Mouse (Mus musculus) MEL (cell line): ENCODE data around the gene Gm5890. TPM values are rescaled to one million over a fixed set of nuclear protein-coding genes. Genes with fewer than 3 reads are reported as not detected.
"Not testable (repeated sequence)": the region's sequence is repeated elsewhere in the genome, so short reads cannot be mapped to it uniquely, and the experiment has no call there.

Experiments used
- DNase-seq: peaks from one replicate; pipeline ENCODE4 v3.0.0; 2011; ENCODE audit warnings: low read depth, low spot score
- H3K27ac ChIP-seq: 2 replicates; pipeline ENCODE4 v1.5.1; 2012; ENCODE audit warnings: low read depth, mild to moderate bottlenecking, control low read depth, low read length, moderate library complexity; ENCODE audit not compliant: control insufficient read depth
- H3K27me3 ChIP-seq, 2 experiments: fragments of 150-350 bp in 1 of 2; sonication (generic) in 1 of 2; 2 replicates each; pipeline ENCODE4 v1.6.1; 2012; ENCODE audit warnings: low read length in 2 of 2, mild to moderate bottlenecking in 2 of 2, improper control_type of control experiment in 1 of 2, moderate library complexity in 1 of 2; ENCODE audit not compliant: insufficient read depth in 2 of 2, control insufficient read depth in 1 of 2
- H3K36me3 ChIP-seq, 2 experiments: 2 replicates each; pipeline ENCODE4 v1.6.1; 2012 to 2014; ENCODE audit warnings: low read length in 2 of 2, improper control_type of control experiment in 1 of 2, inconsistent platforms in 1 of 2, mild to moderate bottlenecking in 1 of 2; ENCODE audit not compliant: insufficient read depth in 2 of 2, control insufficient read depth in 1 of 2
- H3K4me1 ChIP-seq, 2 experiments: fragments of 150-350 bp in 1 of 2; sonication (generic) in 1 of 2; 2 replicates each; pipeline ENCODE4 v1.6.1; 2012; ENCODE audit warnings: low read length in 2 of 2, improper control_type of control experiment in 1 of 2, mild to moderate bottlenecking in 1 of 2; ENCODE audit not compliant: insufficient read depth in 2 of 2, control insufficient read depth in 1 of 2
- H3K4me3 ChIP-seq, 2 experiments: fragments of 150-350 bp in 1 of 2; sonication (generic) in 1 of 2; 2 replicates each; pipeline ENCODE4 v1.5.1; 2012; ENCODE audit warnings: low read depth in 2 of 2, low read length in 2 of 2, mild to moderate bottlenecking in 2 of 2, moderate library complexity in 2 of 2, control low read depth in 1 of 2, improper control_type of control experiment in 1 of 2; ENCODE audit not compliant: control insufficient read depth in 1 of 2, insufficient read depth in 1 of 2
- H3K79me2 ChIP-seq: 2 replicates; pipeline ENCODE4 v1.6.1; 2012; ENCODE audit warnings: mild to moderate bottlenecking, low read length, moderate library complexity; ENCODE audit not compliant: control insufficient read depth, poor library complexity, insufficient read depth
- H3K9ac ChIP-seq: 2 replicates; pipeline ENCODE4 v1.6.1; 2012; ENCODE audit warnings: low read depth, mild to moderate bottlenecking, control low read depth, low read length, moderate library complexity; ENCODE audit not compliant: control insufficient read depth, poor library complexity, severe bottlenecking
- H3K9me3 ChIP-seq: fragments of 150-350 bp; sonication (generic); replicated peaks from 2 replicates; pipeline ENCODE4 v1.6.1; 2012; ENCODE audit warnings: mild to moderate bottlenecking, low read length, improper control_type of control experiment, moderate library complexity; ENCODE audit not compliant: insufficient read depth
- polyA plus RNA-seq, 2 experiments: library from polyadenylated mRNA; stranded (reverse) in 1 of 2; unstranded in 1 of 2; fragments of >175 nt in 1 of 2; fragments of >200 nt in 1 of 2; gene quantifications; 2 replicates each; pipeline versions ENCODE4 v1.2.1 to v1.2.4; 2012; ENCODE audit warnings: low replicate concordance in 2 of 2, low read depth in 1 of 2; ENCODE audit not compliant: insufficient read length in 2 of 2, insufficient read depth in 1 of 2, missing spikeins in 1 of 2
- total RNA-seq: library from RNA; depleted of rRNA; stranded (reverse); fragments of 300-350 nt; gene quantifications from 2 replicates; pipeline ENCODE4 v1.2.3, GENCODE M21; 2012; rRNA removed

The Gm5890 gene
- total RNA-seq (not detected in 2 replicates), polyA plus RNA-seq (not detected)

DNA sequence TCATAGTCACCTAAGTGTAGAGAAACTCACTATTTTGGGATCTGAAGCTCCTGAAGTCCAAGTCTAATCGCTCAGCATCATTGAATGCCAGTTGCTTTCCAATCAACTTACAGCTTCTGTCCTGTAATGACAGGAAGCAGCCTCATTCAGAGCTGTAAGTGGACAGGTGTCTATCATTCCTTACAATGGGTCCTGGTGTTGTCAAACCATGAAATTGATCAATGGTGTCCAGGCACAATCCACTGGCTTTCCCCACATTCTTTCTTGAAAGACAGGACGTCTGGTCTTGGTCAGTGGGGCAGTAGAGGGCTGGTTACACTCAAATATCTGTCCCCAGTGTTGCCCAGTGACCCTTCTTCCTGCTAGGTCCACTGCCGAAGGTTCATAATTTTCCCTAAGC, at the start of gene Gm5890:
Gene Gm5890, minus strand, starts transcription at position 101 of the 400 bp plus-strand sequence.
- H3K4me1 ChIP-seq, H3K27ac ChIP-seq, H3K9me3 ChIP-seq, H3K79me2 ChIP-seq, H3K27me3 ChIP-seq, H3K9ac ChIP-seq, H3K36me3 ChIP-seq, H3K4me3 ChIP-seq, DNase-seq: not testable (repeated sequence)

DNA sequence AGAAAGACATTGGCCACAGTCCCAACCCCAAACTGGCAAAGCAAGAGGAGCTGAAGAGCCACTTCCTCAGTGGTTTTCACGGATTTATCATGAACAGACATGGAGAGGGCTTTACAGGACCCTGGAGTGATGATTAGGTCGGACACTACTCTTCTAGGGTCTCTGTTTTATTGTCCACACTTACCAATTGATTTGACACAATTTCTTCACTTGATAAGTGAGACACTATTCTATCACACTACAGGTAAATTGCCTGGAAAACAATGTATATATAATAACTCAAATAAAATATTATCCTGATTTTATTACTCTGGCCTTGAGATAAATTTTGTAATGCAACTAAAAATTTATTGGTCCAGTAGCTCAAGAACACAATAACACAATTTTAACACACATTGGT, 28.9 kb downstream of the Gm5890 start, which contains the start of gene Gm4498:
Gene Gm4498, minus strand, starts transcription at position 101 of the 400 bp plus-strand sequence.
- not testable (repeated sequence) for H3K4me3 ChIP-seq, H3K4me1 ChIP-seq, DNase-seq, H3K9ac ChIP-seq, H3K9me3 ChIP-seq, H3K27ac ChIP-seq, H3K79me2 ChIP-seq, H3K36me3 ChIP-seq, H3K27me3 ChIP-seq

Other genes starting within 250 kb of the Gm5890 start
- not detected in 2 replicates for gene Vmn1r91, start 163.2 kb downstream of the Gm5890 start, total RNA-seq
- not detected for gene Vmn1r91, start 163.2 kb downstream of the Gm5890 start, polyA plus RNA-seq
- not detected in 2 replicates for gene Gm16442, start 140.3 kb downstream of the Gm5890 start, total RNA-seq
- not detected for gene Gm16442, start 140.3 kb downstream of the Gm5890 start, polyA plus RNA-seq
- gene Vmn1r93, start 123.7 kb downstream of the Gm5890 start, total RNA-seq: not detected in 2 replicates
- gene Vmn1r93, start 123.7 kb downstream of the Gm5890 start, polyA plus RNA-seq: not detected
- gene Vmn1r94, start 94.5 kb downstream of the Gm5890 start, total RNA-seq: not detected in 2 replicates
- gene Vmn1r94, start 94.5 kb downstream of the Gm5890 start, polyA plus RNA-seq: not detected
- gene Vmn1r95, start 69.1 kb downstream of the Gm5890 start, total RNA-seq: not detected in 2 replicates
- not detected for gene Vmn1r95, start 69.1 kb downstream of the Gm5890 start, polyA plus RNA-seq
- not detected in 2 replicates for gene Gm6164, start 57.2 kb downstream of the Gm5890 start, total RNA-seq
- gene Gm6164, start 57.2 kb downstream of the Gm5890 start, polyA plus RNA-seq: not detected
- not detected in 2 replicates for gene Gm4498, start 29.0 kb downstream of the Gm5890 start, total RNA-seq
- not detected for gene Gm4498, start 29.0 kb downstream of the Gm5890 start, polyA plus RNA-seq
- gene Gm4133, start 71.2 kb upstream of the Gm5890 start, total RNA-seq: not detected in 2 replicates
- gene Gm4133, start 71.2 kb upstream of the Gm5890 start, polyA plus RNA-seq: not detected
- not detected in 2 replicates for gene Gm5728, start 112.6 kb upstream of the Gm5890 start, total RNA-seq
- gene Gm5728, start 112.6 kb upstream of the Gm5890 start, polyA plus RNA-seq: not detected
- gene Vmn1r100, start 155.1 kb upstream of the Gm5890 start, total RNA-seq: not detected in 2 replicates
- not detected for gene Vmn1r100, start 155.1 kb upstream of the Gm5890 start, polyA plus RNA-seq
- not detected in 2 replicates for gene Vmn1r101, start 179.8 kb upstream of the Gm5890 start, total RNA-seq
- not detected for gene Vmn1r101, start 179.8 kb upstream of the Gm5890 start, polyA plus RNA-seq
- not detected in 2 replicates for gene Gm10670, start 212.1 kb upstream of the Gm5890 start, total RNA-seq
- gene Gm10670, start 212.1 kb upstream of the Gm5890 start, polyA plus RNA-seq: not detected
- not detected in 2 replicates for gene Vmn1r103, start 247.7 kb upstream of the Gm5890 start, total RNA-seq
- gene Vmn1r103, start 247.7 kb upstream of the Gm5890 start, polyA plus RNA-seq: not detected